Mouse (Mus musculus) neural tube, embryonic 10.5 days (tissue): Measurements from ENCODE around the gene Trmt11.
"Not testable (repeated sequence)": the region's sequence is repeated elsewhere in the genome, so short reads cannot be mapped to it uniquely, and the experiment has no call there.

ENCODE experiments used
- DNase-seq: peaks from one replicate; pipeline ENCODE4 v3.0.0-alpha.2; 2017; ENCODE audit warnings: low spot score; ENCODE audit errors: extremely low spot score

Gene Trmt11

GRCm38 (mm10) chr10:30555686-30556578, 44.6 kb downstream of the Trmt11 start:
- DNase-seq = no peak

- no peak for DNase-seq
Measured at GRCm38 (mm10) chr10:30552377-30552776, 48.2 kb downstream of the Trmt11 start.

- no peak for DNase-seq
Measured at GRCm38 (mm10) chr10:30549974-30550373, 50.6 kb downstream of the Trmt11 start.

GRCm38 (mm10) chr10:30538538-30538815, 62.1 kb downstream of the Trmt11 start:
- no peak for DNase-seq

GRCm38 (mm10) chr10:30537734-30538537, 62.6 kb downstream of the Trmt11 start:
- DNase-seq = no peak

- not testable (repeated sequence) for DNase-seq
Measured at GRCm38 (mm10) chr10:30535930-30536329, 64.6 kb downstream of the Trmt11 start.

- DNase-seq = no peak
Measured at GRCm38 (mm10) chr10:30527122-30527521, 73.4 kb downstream of the Trmt11 start.

GRCm38 (mm10) chr10:30521727-30522126, 78.8 kb downstream of the Trmt11 start:
- DNase-seq = no peak

- DNase-seq = no peak
Measured at GRCm38 (mm10) chr10:30519143-30519542, 81.4 kb downstream of the Trmt11 start.

- no peak for DNase-seq
Measured at GRCm38 (mm10) chr10:30517224-30517623, 83.3 kb downstream of the Trmt11 start.

GRCm38 (mm10) chr10:30516771-30517170, 83.8 kb downstream of the Trmt11 start:
- DNase-seq = no peak

- DNase-seq = no peak
Measured at GRCm38 (mm10) chr10:30504736-30505135, 95.8 kb downstream of the Trmt11 start.

- DNase-seq = no peak
Measured at GRCm38 (mm10) chr10:30503168-30503567, 97.4 kb downstream of the Trmt11 start.

- DNase-seq = no peak
Measured at GRCm38 (mm10) chr10:30502718-30503117, 97.8 kb downstream of the Trmt11 start.

GRCm38 (mm10) chr10:30498223-30498622, 102.3 kb downstream of the Trmt11 start:
- not testable (repeated sequence) for DNase-seq
